Mouse (Mus musculus): Measurements from ENCODE around the gene Nr1h2. TPM values are rescaled to one million over a fixed set of nuclear protein-coding genes. Genes with fewer than 3 reads are reported as not detected.
A peak's percentile ranks its signal among the peaks of the same experiment; 100 is the strongest.

The Nr1h2 gene
- total and polyA plus RNA-seq, 3 experiments: 49.7 to 84.8 (median 53.7) TPM

GRCm38 (mm10) chr7:44525126-44525832 lies 28.5 kb downstream of the Nr1h2 start:
- H3K36me3 ChIP-seq (ENCODE audit: control insufficient read depth, insufficient read depth, low read length): no peaks in the 10 kb centered on the region
- DNase-seq: peak; percentile 91 to 93
- peaks cover 4% of the 10 kb centered on the region for H3K4me1 ChIP-seq (ENCODE audit: control insufficient read depth, insufficient read depth, low read length)
- intact Hi-C loops (cut with DNase I): loop anchor here (2.0 kb wide), 1 partner anchor 24 kb away; no protein-coding TSS in a partner anchor
- peak overlapping the region; percentile 72 for H3K27ac ChIP-seq
- H3K4me3 ChIP-seq: peak overlapping the region; percentile 19; the same call in 1 of the 2 replicates
- H3K9ac ChIP-seq (ENCODE audit: low read depth, low read length): peak overlapping the region; percentile 43
- H3K79me2 ChIP-seq (replicated peaks; ENCODE audit: control insufficient read depth, insufficient read depth, low read length): no peaks in the 10 kb centered on the region
- 9% methylated on average over 22 of the region's 22 CpGs for WGBS
- no peaks in the 10 kb centered on the region for H3K27me3 ChIP-seq (ENCODE audit: control insufficient read depth, insufficient read depth, low read length)
- TF ChIP-seq POLR2A (IDR thresholded peaks at IDR 0.05; ENCODE audit: insufficient read depth, low read depth, low read length) (peak; percentile 32; the same call in 1 of the 2 replicates), EP300 (IDR thresholded peaks at IDR 0.05; ENCODE audit: insufficient read depth, low read depth, low read length) (no peak)

DNA sequence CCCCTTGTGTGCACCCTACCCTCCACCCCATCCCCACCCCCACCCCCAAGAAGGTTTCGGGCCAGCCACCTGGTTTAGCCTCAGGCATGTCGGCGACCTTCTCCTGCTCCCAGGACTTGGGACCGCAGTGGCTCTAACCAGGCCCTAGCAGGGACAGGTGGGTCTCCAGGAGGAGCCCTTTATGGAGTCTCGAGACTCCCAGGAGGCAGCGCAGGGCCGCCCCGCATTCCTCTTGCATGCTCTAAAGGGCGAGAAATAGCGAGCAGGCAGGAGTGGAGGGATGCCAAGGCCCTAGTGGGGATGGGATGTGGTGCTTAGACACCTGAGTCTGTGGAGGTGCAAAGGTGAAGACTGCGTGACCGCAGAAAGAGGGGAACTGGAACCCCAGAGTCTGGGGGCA lies 29.2 kb downstream of the Nr1h2 start, which contains the start of gene Mybpc2:
Gene Mybpc2, minus strand, starts transcription at position 155 of the 400 bp plus-strand sequence.
- no peaks in the 10 kb centered on the region for H3K79me2 ChIP-seq (replicated peaks; ENCODE audit: control insufficient read depth, insufficient read depth, low read length)

DNA sequence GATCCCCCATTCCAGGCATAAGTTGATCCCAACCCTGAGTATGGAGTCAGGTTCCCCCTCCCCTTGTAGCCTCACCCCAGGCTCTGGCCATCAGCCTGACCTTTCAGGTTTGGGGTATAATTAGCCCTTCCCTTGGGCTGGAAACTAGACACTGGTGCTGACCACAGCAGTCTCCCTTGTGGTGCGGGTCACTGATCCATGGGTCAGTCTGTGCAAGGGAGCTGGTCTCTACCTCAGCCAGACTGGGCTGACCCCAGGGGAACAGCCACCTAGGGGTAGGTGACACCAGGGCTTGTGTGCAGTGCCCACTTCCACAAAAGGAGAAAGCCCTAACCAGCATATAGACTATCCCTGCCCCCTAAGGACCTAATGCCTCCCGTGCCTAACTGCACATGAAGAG lies 30.7 kb downstream of the Nr1h2 start:
- Histone ChIP-seq H3K27me3 (ENCODE audit: control insufficient read depth, insufficient read depth, low read length) (no peaks in the 10 kb centered on the region), H3K79me2 (replicated peaks; ENCODE audit: control insufficient read depth, insufficient read depth, low read length) (no peaks in the 10 kb centered on the region), H3K36me3 (ENCODE audit: control insufficient read depth, insufficient read depth, low read length) (no peaks in the 10 kb centered on the region), H3K27ac (no peak overlapping the region), H3K4me3 (no peak overlapping the region), H3K9ac (ENCODE audit: low read depth, low read length) (no peak overlapping the region), H3K4me1 (ENCODE audit: control insufficient read depth, insufficient read depth, low read length) (peaks cover 4% of the 10 kb centered on the region)
- TF ChIP-seq POLR2A (IDR thresholded peaks at IDR 0.05; ENCODE audit: insufficient read depth, low read depth, low read length) (no peak), EP300 (IDR thresholded peaks at IDR 0.05; ENCODE audit: insufficient read depth, low read depth, low read length) (no peak)
- intact Hi-C loops (cut with DNase I): loop anchor here (5.0 kb wide), 1 partner anchor 124 kb away; no protein-coding TSS in a partner anchor
- no peak for DNase-seq
- WGBS: 73% methylated on average over 2 of the region's 2 CpGs

More for the DNA sequence above, 29.2 kb downstream of the Nr1h2 start, which contains the start of gene Mybpc2:
- peak within 1 kb of the TSS; percentile 72 for H3K27ac ChIP-seq
- peaks cover 4% of the 10 kb centered on the region for H3K4me1 ChIP-seq (ENCODE audit: control insufficient read depth, insufficient read depth, low read length)
- H3K9ac ChIP-seq (ENCODE audit: low read depth, low read length): peak within 1 kb of the TSS; percentile 43
- H3K27me3 ChIP-seq (ENCODE audit: control insufficient read depth, insufficient read depth, low read length): no peaks in the 10 kb centered on the region
- intact Hi-C loops (cut with DNase I): loop anchor here (2.0 to 5.0 kb wide), 2 partner anchors 24 to 123 kb away; no protein-coding TSS in a partner anchor
- peak within 1 kb of the TSS; percentile 19; the same call in 1 of the 2 replicates for H3K4me3 ChIP-seq
- H3K36me3 ChIP-seq (ENCODE audit: control insufficient read depth, insufficient read depth, low read length): no peaks in the 10 kb centered on the region
- DNase-seq: peak; percentile 49 to 64
- no peak for TF ChIP-seq CTCF (IDR thresholded peaks at IDR 0.05)
- no peak for TF ChIP-seq EP300 (IDR thresholded peaks at IDR 0.05; ENCODE audit: insufficient read depth, low read depth, low read length)
- no peak for TF ChIP-seq POLR2A (IDR thresholded peaks at IDR 0.05; ENCODE audit: insufficient read depth, low read depth, low read length)
- WGBS: 35% methylated on average over 12 of the region's 12 CpGs

DNA sequence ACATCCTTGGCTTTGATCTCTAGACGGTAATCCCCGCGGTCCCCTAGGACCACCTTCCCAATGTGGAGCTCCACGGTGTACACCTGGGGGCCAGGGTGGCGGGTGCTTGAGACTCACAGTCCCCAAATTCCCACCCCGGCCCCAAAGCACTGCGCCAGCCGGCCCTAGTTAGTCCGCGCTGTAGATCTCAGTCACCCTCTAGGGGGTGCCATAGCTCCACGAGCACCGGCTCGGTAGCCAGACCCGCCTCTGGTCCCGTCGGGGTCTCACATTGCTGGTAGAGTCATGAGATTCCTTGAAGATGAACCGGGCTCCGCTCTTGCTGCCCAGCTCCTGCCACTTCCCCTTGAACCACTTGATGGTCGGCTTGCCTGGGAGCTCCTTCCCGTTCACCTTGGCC lies 32.0 kb downstream of the Nr1h2 start:
- H3K4me1 ChIP-seq (ENCODE audit: control insufficient read depth, insufficient read depth, low read length): peaks cover 4% of the 10 kb centered on the region
- no peaks in the 10 kb centered on the region for H3K79me2 ChIP-seq (replicated peaks; ENCODE audit: control insufficient read depth, insufficient read depth, low read length)
- no peaks in the 10 kb centered on the region for H3K27me3 ChIP-seq (ENCODE audit: control insufficient read depth, insufficient read depth, low read length)
- TF ChIP-seq CTCF (IDR thresholded peaks at IDR 0.05) (peak; percentile 85), EP300 (IDR thresholded peaks at IDR 0.05; ENCODE audit: insufficient read depth, low read depth, low read length) (0 out of 2 replicates have a peak, but pooled peaks have one; percentile 32), POLR2A (IDR thresholded peaks at IDR 0.05; ENCODE audit: insufficient read depth, low read depth, low read length) (no peak)
- no peak overlapping the region for H3K4me3 ChIP-seq
- no peak overlapping the region for H3K9ac ChIP-seq (ENCODE audit: low read depth, low read length)
- H3K27ac ChIP-seq: no peak overlapping the region
- intact Hi-C loops (cut with DNase I): loop anchor here (1.0 to 5.0 kb wide), 3 partner anchors 28 to 126 kb away; no protein-coding TSS in a partner anchor
- DNase-seq: peak; percentile 65 to 69
- H3K36me3 ChIP-seq (ENCODE audit: control insufficient read depth, insufficient read depth, low read length): no peaks in the 10 kb centered on the region
- WGBS: 4% methylated on average over 20 of the region's 20 CpGs

GRCm38 (mm10) chr7:44520990-44521389 lies 32.8 kb downstream of the Nr1h2 start:
- no peak for DNase-seq
- 69% methylated on average over 3 of the region's 3 CpGs for WGBS
- no peaks in the 10 kb centered on the region for H3K27me3 ChIP-seq (ENCODE audit: control insufficient read depth, insufficient read depth, low read length)

More at GRCm38 (mm10) chr7:44520990-44521389, 32.8 kb downstream of the Nr1h2 start:
- no peak for TF ChIP-seq POLR2A (IDR thresholded peaks at IDR 0.05; ENCODE audit: insufficient read depth, low read depth, low read length)
- TF ChIP-seq EP300 (IDR thresholded peaks at IDR 0.05; ENCODE audit: insufficient read depth, low read depth, low read length): no peak
- TF ChIP-seq CTCF (IDR thresholded peaks at IDR 0.05): no peak
- no peak overlapping the region for H3K9ac ChIP-seq (ENCODE audit: low read depth, low read length)
- H3K4me3 ChIP-seq: no peak overlapping the region
- H3K79me2 ChIP-seq (replicated peaks; ENCODE audit: control insufficient read depth, insufficient read depth, low read length): no peaks in the 10 kb centered on the region
- peaks cover 4% of the 10 kb centered on the region for H3K4me1 ChIP-seq (ENCODE audit: control insufficient read depth, insufficient read depth, low read length)
- no peak overlapping the region for H3K27ac ChIP-seq
- H3K36me3 ChIP-seq (ENCODE audit: control insufficient read depth, insufficient read depth, low read length): no peaks in the 10 kb centered on the region
- intact Hi-C loops (cut with DNase I): loop anchor here (1.0 to 5.0 kb wide), 3 partner anchors 28 to 126 kb away; no protein-coding TSS in a partner anchor

All from heart, adult 2 months (tissue).